Mouse (Mus musculus) small intestine, adult 2 months (tissue): ENCODE results near the gene Krtap13. TPM values are rescaled to one million over a fixed set of nuclear protein-coding genes. Genes with fewer than 3 reads are reported as not detected.
"Not testable (repeated sequence)": the region's sequence is repeated elsewhere in the genome, so short reads cannot be mapped to it uniquely, and the experiment has no call there.

Experiments
- H3K27ac ChIP-seq: fragments of 200-500 bp; 2 replicates; pipeline ENCODE4 v1.5.1; 2012; ENCODE audit warnings: low read depth, low read length, control low read depth, inconsistent platforms; ENCODE audit not compliant: insufficient read depth
- H3K27me3 ChIP-seq: fragments of 200-500 bp; 2 replicates; pipeline ENCODE4 v1.6.1; 2012; ENCODE audit warnings: mild to moderate bottlenecking, moderate library complexity, low read length, inconsistent platforms; ENCODE audit not compliant: control insufficient read depth, insufficient read depth
- H3K36me3 ChIP-seq: fragments of 200-500 bp; 2 replicates; pipeline ENCODE4 v1.6.1; 2012; ENCODE audit warnings: mild to moderate bottlenecking, low read length, control low read depth, inconsistent platforms; ENCODE audit not compliant: control insufficient read depth, insufficient read depth
- H3K4me1 ChIP-seq: fragments of 200-500 bp; 2 replicates; pipeline ENCODE4 v1.6.1; 2012; ENCODE audit warnings: low read length, inconsistent platforms, mixed read lengths; ENCODE audit not compliant: control insufficient read depth, insufficient read depth, insufficient read length
- H3K4me3 ChIP-seq: fragments of 200-500 bp; 2 replicates; pipeline ENCODE4 v1.5.1; 2012; ENCODE audit warnings: low read depth, mild to moderate bottlenecking, control low read depth, inconsistent platforms, low read length, moderate library complexity
- CTCF ChIP-seq: fragments of 200-500 bp; IDR thresholded peaks from 2 replicates; pipeline ENCODE4 v1.5.1; 2012; ENCODE audit warnings: low read depth, mild to moderate bottlenecking, control low read depth, inconsistent platforms, low read length, moderate library complexity, mixed read lengths; ENCODE audit not compliant: insufficient replicate concordance, insufficient read length; ENCODE audit errors: extremely low read depth
- POLR2A ChIP-seq: fragments of 200-500 bp; IDR thresholded peaks from 2 replicates; pipeline ENCODE4 v1.6.1; 2012; ENCODE audit warnings: low read depth, mild to moderate bottlenecking, control low read depth, inconsistent platforms, low read length, moderate library complexity
- WGBS: fragments of 180-500 bp; shearing (Covaris S2); methylation state at CpG from one replicate; pipeline ENCODE4 v1.1.7; 2018; 5-methylcytosine and 5-hydroxymethylcytosine counted together
- polyA plus RNA-seq: library from polyadenylated mRNA; depleted of rRNA; stranded (reverse); fragments of >200 nt; gene quantifications from 2 replicates; pipeline ENCODE4 v1.2.3, GENCODE M21; 2012; rRNA removed

Krtap13 gene
- not detected in 2 replicates for polyA plus RNA-seq

- H3K4me1 ChIP-seq, H3K4me3 ChIP-seq, H3K27ac ChIP-seq, H3K27me3 ChIP-seq, H3K36me3 ChIP-seq: not testable (repeated sequence)
- 67% methylated on average over 3 of the region's 3 CpGs for WGBS
These were observed at the start of gene Krtap13 for GRCm38 (mm10) chr16:88751535-88751934. Gene Krtap13, minus strand, starts transcription at chr16:88751635.

GRCm38 (mm10) chr16:88786786-88787185 lies 35.4 kb upstream of the Krtap13 start:
- Histone ChIP-seq H3K4me1 (no peaks in the 10 kb centered on the region), H3K4me3 (no peak overlapping the region), H3K27me3 (no peaks in the 10 kb centered on the region), H3K36me3 (no peaks in the 10 kb centered on the region), H3K27ac (no peak overlapping the region)
- TF ChIP-seq CTCF (no peak), POLR2A (no peak)
- 71% methylated on average over 2 of the region's 2 CpGs for WGBS

- Histone ChIP-seq H3K36me3 (no peaks in the 10 kb centered on the region), H3K27me3 (no peaks in the 10 kb centered on the region), H3K4me1 (no peaks in the 10 kb centered on the region), H3K4me3 (no peak within 1 kb of the TSS), H3K27ac (no peak within 1 kb of the TSS)
- TF ChIP-seq POLR2A: no peak
- no peak for TF ChIP-seq CTCF
- WGBS: 85% methylated on average over 6 of the region's 6 CpGs
These were observed 26.2 kb upstream of the Krtap13 start, which contains the start of gene Gm5965 for GRCm38 (mm10) chr16:88777596-88777995. Gene Gm5965, plus strand, starts transcription at chr16:88777896.

- no peak within 1 kb of the TSS for H3K4me3 ChIP-seq
- TF ChIP-seq POLR2A (no peak), CTCF (no peak)
- H3K27me3 ChIP-seq: no peaks in the 10 kb centered on the region
- no peak within 1 kb of the TSS for H3K27ac ChIP-seq
- H3K4me1 ChIP-seq: no peaks in the 10 kb centered on the region
- H3K36me3 ChIP-seq: no peaks in the 10 kb centered on the region
- 82% methylated on average over 2 of the region's 2 CpGs for WGBS
These were observed 22.7 kb upstream of the Krtap13 start, which contains the start of gene 2310057N15Rik for GRCm38 (mm10) chr16:88774106-88774505. Gene 2310057N15Rik, minus strand, starts transcription at chr16:88774206.

- not testable (repeated sequence) for H3K36me3 ChIP-seq, H3K27me3 ChIP-seq, H3K27ac ChIP-seq, H3K4me1 ChIP-seq, H3K4me3 ChIP-seq
- WGBS: 88% methylated on average over 3 of the region's 3 CpGs
These were observed 7.1 kb upstream of the Krtap13 start, which contains the start of gene 2310034C09Rik for GRCm38 (mm10) chr16:88758547-88758946. Gene 2310034C09Rik, plus strand, starts transcription at chr16:88758847.

GRCm38 (mm10) chr16:88747943-88748342 lies 3.5 kb downstream of the Krtap13 start:
- Histone ChIP-seq H3K27ac (no peak overlapping the region), H3K27me3 (no peaks in the 10 kb centered on the region), H3K4me1 (no peaks in the 10 kb centered on the region), H3K4me3 (no peak overlapping the region), H3K36me3 (no peaks in the 10 kb centered on the region)
- TF ChIP-seq POLR2A: no peak
- no peak for TF ChIP-seq CTCF
- WGBS: 64% methylated on average over 4 of the region's 4 CpGs

- 73% methylated on average over 4 of the region's 4 CpGs for WGBS
- no peak overlapping the region for H3K27ac ChIP-seq
- H3K36me3 ChIP-seq: no peaks in the 10 kb centered on the region
- no peak overlapping the region for H3K4me3 ChIP-seq
- H3K27me3 ChIP-seq: no peaks in the 10 kb centered on the region
- H3K4me1 ChIP-seq: no peaks in the 10 kb centered on the region
- TF ChIP-seq POLR2A (no peak), CTCF (no peak)
These were observed 6.6 kb downstream of the Krtap13 start for GRCm38 (mm10) chr16:88744750-88745340.

GRCm38 (mm10) chr16:88735391-88735790 lies 16.0 kb downstream of the Krtap13 start:
- Histone ChIP-seq H3K27ac (no peak overlapping the region), H3K27me3 (no peaks in the 10 kb centered on the region), H3K4me1 (no peaks in the 10 kb centered on the region), H3K4me3 (no peak overlapping the region), H3K36me3 (no peaks in the 10 kb centered on the region)
- WGBS: 27% methylated on average over 2 of the region's 2 CpGs
- TF ChIP-seq POLR2A (no peak), CTCF (no peak)
